Mouse (Mus musculus) bone marrow, adult 2 months (tissue): Measurements from ENCODE around the gene Tpp1.

Source experiments
- CTCF ChIP-seq: fragments of 200-500 bp; IDR thresholded peaks from 2 replicates; pipeline ENCODE4 v1.5.1; 2011; ENCODE audit warnings: low read length, control low read depth; ENCODE audit not compliant: control insufficient read depth, insufficient read depth
- POLR2A ChIP-seq: fragments of 200-500 bp; IDR thresholded peaks from 2 replicates; pipeline ENCODE4 v1.6.1; 2011; ENCODE audit warnings: low read depth, mild to moderate bottlenecking, control low read depth, low read length, borderline replicate concordance; ENCODE audit not compliant: control insufficient read depth

DNA sequence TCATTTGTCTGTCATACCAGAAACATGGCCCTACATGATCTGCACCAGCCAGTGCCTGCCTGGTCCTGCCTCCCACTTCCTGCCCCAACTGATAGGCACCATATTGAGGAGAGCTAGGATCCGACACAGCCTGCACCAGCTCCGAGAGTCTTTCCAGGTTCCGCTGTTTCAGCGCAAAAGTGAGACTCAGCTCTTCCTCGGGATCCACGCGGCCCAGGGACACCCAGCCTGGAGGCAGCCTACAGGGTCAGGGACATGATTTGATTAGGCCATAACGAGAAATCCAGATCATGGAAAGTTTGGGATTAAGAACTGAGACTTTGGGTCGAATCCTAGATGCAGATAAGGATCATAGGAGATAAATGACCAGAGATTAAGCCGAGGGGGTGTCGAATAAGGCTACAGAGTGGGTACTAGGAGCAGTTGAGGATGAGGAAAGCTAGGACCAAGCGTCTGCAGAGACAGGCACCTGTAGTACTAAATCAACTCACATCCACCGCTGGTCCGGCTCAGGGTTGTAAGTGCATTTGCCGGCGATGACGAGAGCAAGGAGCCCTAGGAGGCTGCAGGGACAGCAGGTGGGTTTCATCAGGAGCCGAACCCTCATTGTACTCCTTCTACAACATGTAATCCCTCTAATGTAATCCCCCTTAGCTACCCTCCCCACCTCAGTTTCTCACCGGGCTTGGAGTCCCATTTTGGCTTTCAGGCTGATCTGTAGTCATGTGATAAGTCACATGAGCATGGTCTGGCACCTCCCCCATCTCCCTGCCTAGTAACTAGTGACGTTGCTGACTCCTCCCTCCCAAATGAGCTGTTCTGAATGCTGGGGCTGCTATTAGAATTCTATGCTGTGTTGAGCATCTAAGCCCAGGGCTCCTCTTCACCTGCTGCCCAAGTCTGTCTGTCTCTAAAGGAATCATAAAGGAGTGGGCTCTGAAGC, at the start of gene Tpp1:
- no peak for TF ChIP-seq POLR2A
- TF ChIP-seq CTCF, result no peak
